Mouse (Mus musculus) mouse embryonic stem cell (cell line): Measurements from ENCODE around the gene Ccdc114.

Experiments
- in situ Hi-C, 2 experiments: fragments of 300-500 bp; cut with MboI; formaldehyde crosslinking; loops; 1 replicate in 1 of 2; 3 replicates in 1 of 2; pipeline ENCODE4 v1.14.3; 2019 to 2020; ENCODE audit warnings: low sequenced_read_pairs in 2 of 2, low pct_unique_long_range_greater_than_20kb in 1 of 2, mixed read lengths in 1 of 2; ENCODE audit not compliant: unreplicated experiment in 1 of 2

Ccdc114 gene

GRCm38 (mm10) chr7:45943280-45943679 is 19.4 kb downstream of the Ccdc114 start:
- in situ Hi-C loops, result loop anchor here (5.0 kb wide), 2 partner anchors 54 to 69 kb away; no protein-coding TSS in a partner anchor

GRCm38 (mm10) chr7:45949061-45949460 is 25.2 kb downstream of the Ccdc114 start:
- in situ Hi-C loops, result no loop called here

GRCm38 (mm10) chr7:45956611-45957010 is 32.7 kb downstream of the Ccdc114 start:
- in situ Hi-C loops, result no loop called here

GRCm38 (mm10) chr7:45971831-45972723 is 48.2 kb downstream of the Ccdc114 start:
- in situ Hi-C loops, result no loop called here

- in situ Hi-C loops, result no loop called here
These were observed 49.4 kb downstream of the Ccdc114 start for GRCm38 (mm10) chr7:45973271-45973687.

- in situ Hi-C loops, result no loop called here
These were observed 50.2 kb downstream of the Ccdc114 start for GRCm38 (mm10) chr7:45974103-45974502.

GRCm38 (mm10) chr7:45974512-45974911 is 50.6 kb downstream of the Ccdc114 start:
- in situ Hi-C loops, result no loop called here

GRCm38 (mm10) chr7:45981612-45982011 is 57.7 kb downstream of the Ccdc114 start:
- in situ Hi-C loops, result no loop called here

- in situ Hi-C loops, result no loop called here
These were observed 63.0 kb downstream of the Ccdc114 start for GRCm38 (mm10) chr7:45986893-45987292.

GRCm38 (mm10) chr7:45988344-45988743 is 64.5 kb downstream of the Ccdc114 start:
- in situ Hi-C loops, result no loop called here

- in situ Hi-C loops, result no loop called here
These were observed 68.6 kb downstream of the Ccdc114 start for GRCm38 (mm10) chr7:45992470-45992869.
